Mouse (Mus musculus): ENCODE results near the gene Syce2. TPM values are rescaled to one million over a fixed set of nuclear protein-coding genes. Genes with fewer than 3 reads are reported as not detected.
"Not testable (repeated sequence)": the region's sequence is repeated elsewhere in the genome, so short reads cannot be mapped to it uniquely, and the experiment has no call there.

The Syce2 gene
- total and polyA plus RNA-seq, 3 experiments, result 0.54 TPM; not detected in 2

- in situ Hi-C loops (cut with MboI; ENCODE audit: low pct_ligation_motif_present, low pct_unique_long_range_greater_than_20kb, low sequenced_read_pairs), result no loop called here
- Histone ChIP-seq H3K4me3 (replicated peaks in 1 of 3; ENCODE audit: low read depth in 2 of 3, low read length in 2 of 3, poor library complexity in 1 of 3) (no peak overlapping the region), H3K4me2 (ENCODE audit: insufficient read depth, low read depth, poor library complexity, severe bottlenecking) (peak overlapping the region; percentile 29), H3K36me3 (replicated peaks in 1 of 2; ENCODE audit: control insufficient read depth in 1 of 2, insufficient read depth in 1 of 2, low read length in 1 of 2) (peaks cover 0 to 3% of the 10 kb centered on the region in 2 experiments), H3K9me3 (replicated peaks; ENCODE audit: low read length) (no peaks in the 10 kb centered on the region), H3K27me3 (replicated peaks) (no peaks in the 10 kb centered on the region), H3K79me2 (replicated peaks; ENCODE audit: control insufficient read depth, extremely low read depth, insufficient read depth, poor library complexity, severe bottlenecking) (no peaks in the 10 kb centered on the region), H3K9ac (ENCODE audit: insufficient read depth, low read depth) (no peak overlapping the region; the same call in 1 of the 2 replicates), H3K27ac (ENCODE audit: insufficient read depth, low read depth) (no peak overlapping the region), H3K4me1 (ENCODE audit: control insufficient read depth in 1 of 2, insufficient read depth in 2 of 2) (peaks cover 6 to 20% of the 10 kb centered on the region in 2 experiments)
- dilution Hi-C loops (cut with MboI; ENCODE audit: extremely low pct_ligation_motif_present, extremely low pct_unique_long_range_greater_than_20kb, low sequenced_read_pairs), result no loop called here
- TF ChIP-seq IRF4 (IDR thresholded peaks at IDR 0.05; ENCODE audit: low read depth, low read length) (no peak), CHD2 (IDR thresholded peaks at IDR 0.05; ENCODE audit: low read length) (no peak), E2F4 (IDR thresholded peaks at IDR 0.05; ENCODE audit: insufficient replicate concordance, low read depth, low read length) (no peak), ETS1 (conservative IDR thresholded peaks at IDR 0.05; ENCODE audit: low read depth, low read length) (no peak), EP300 (IDR thresholded peaks at IDR 0.05; ENCODE audit: low read length) (no peak), RCOR1 (conservative IDR thresholded peaks at IDR 0.05; ENCODE audit: low read depth, low read length) (no peak), CHD1 (IDR thresholded peaks at IDR 0.05; ENCODE audit: low read depth, low read length) (no peak)
- DNase-seq (ENCODE audit: extremely low read depth), result no peak
Measured at GRCm38 (mm10) chr8:84825636-84826035, 46.3 kb upstream of the Syce2 start.

GRCm38 (mm10) chr8:84826518-84826917 lies 45.4 kb upstream of the Syce2 start:
- H3K36me3 ChIP-seq (replicated peaks in 1 of 2; ENCODE audit: control insufficient read depth in 1 of 2, insufficient read depth in 1 of 2, low read length in 1 of 2); H3K27ac ChIP-seq (ENCODE audit: insufficient read depth, low read depth); H3K79me2 ChIP-seq (replicated peaks; ENCODE audit: control insufficient read depth, extremely low read depth, insufficient read depth, poor library complexity, severe bottlenecking); in situ Hi-C loops (cut with MboI; ENCODE audit: low pct_ligation_motif_present, low pct_unique_long_range_greater_than_20kb, low sequenced_read_pairs); H3K9ac ChIP-seq (ENCODE audit: insufficient read depth, low read depth); H3K9me3 ChIP-seq (replicated peaks; ENCODE audit: low read length); DNase-seq (ENCODE audit: extremely low read depth); dilution Hi-C loops (cut with MboI; ENCODE audit: extremely low pct_ligation_motif_present, extremely low pct_unique_long_range_greater_than_20kb, low sequenced_read_pairs); H3K4me2 ChIP-seq (ENCODE audit: insufficient read depth, low read depth, poor library complexity, severe bottlenecking); H3K4me3 ChIP-seq (replicated peaks in 1 of 3; ENCODE audit: low read depth in 2 of 3, low read length in 2 of 3, poor library complexity in 1 of 3); H3K27me3 ChIP-seq (replicated peaks): not testable (repeated sequence)
- H3K4me1 ChIP-seq (ENCODE audit: control insufficient read depth in 1 of 2, insufficient read depth in 2 of 2), result peaks cover 6 to 23% of the 10 kb centered on the region in 2 experiments

DNA sequence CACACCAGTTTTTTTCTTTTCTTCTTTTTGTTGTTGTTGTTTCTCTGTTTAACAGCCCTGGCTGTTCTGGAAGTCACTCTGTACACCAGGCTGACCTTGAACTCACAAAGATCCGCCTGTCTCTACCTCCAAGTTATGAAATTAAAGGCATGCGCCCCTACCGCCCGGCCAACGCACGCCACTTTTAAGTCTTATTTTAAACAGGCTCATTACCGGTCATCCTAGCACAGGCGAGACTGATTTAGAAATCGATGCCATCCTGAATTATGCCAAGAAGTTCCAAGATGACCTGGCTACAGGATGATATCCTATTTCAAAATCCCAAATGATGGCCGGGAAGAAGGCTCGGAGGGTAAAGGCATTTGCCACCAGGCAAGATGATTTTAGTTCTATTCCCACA lies 40.4 kb upstream of the Syce2 start, which contains the start of gene Gadd45gip1:
Gene Gadd45gip1 (plus strand): TSS at position 33 of the 400 bp plus-strand sequence.
- TF ChIP-seq ZNF384 (IDR thresholded peaks at IDR 0.05; ENCODE audit: low read depth, low read length) (no peak), POLR2A (IDR thresholded peaks at IDR 0.05; ENCODE audit: low read depth, low read length) (no peak), MAX (IDR thresholded peaks at IDR 0.05; ENCODE audit: low read length) (no peak), ETS1 (conservative IDR thresholded peaks at IDR 0.05; ENCODE audit: low read depth, low read length) (no peak), IRF4 (IDR thresholded peaks at IDR 0.05; ENCODE audit: low read depth, low read length) (no peak), CTCF (conservative IDR thresholded peaks at IDR 0.05 in 1 of 2, IDR thresholded peaks at IDR 0.05 in 1 of 2; ENCODE audit: low read depth in 2 of 2, low read length in 2 of 2) (peak in 1 of 2 experiments; percentile 65; a peak in 2 of 4 replicates), KAT2A (IDR thresholded peaks at IDR 0.05; ENCODE audit: insufficient replicate concordance, low read length) (no peak), SIN3A (IDR thresholded peaks at IDR 0.05; ENCODE audit: low read length) (no peak), MXI1 (IDR thresholded peaks at IDR 0.05; ENCODE audit: low read depth, low read length) (no peak), E2F4 (IDR thresholded peaks at IDR 0.05; ENCODE audit: insufficient replicate concordance, low read depth, low read length) (no peak), HCFC1 (IDR thresholded peaks at IDR 0.05; ENCODE audit: low read depth, low read length) (no peak), ZC3H11A (IDR thresholded peaks at IDR 0.05; ENCODE audit: low read depth, low read length) (no peak), JUND (conservative IDR thresholded peaks at IDR 0.05; ENCODE audit: low read depth, low read length) (0 out of 2 replicates have a peak, but pooled peaks have one; percentile 19), TBP (conservative IDR thresholded peaks at IDR 0.05; ENCODE audit: low read depth, low read length) (peak; percentile 74), MEF2A (IDR thresholded peaks at IDR 0.05; ENCODE audit: borderline replicate concordance, low read depth, low read length) (no peak), TCF12 (IDR thresholded peaks at IDR 0.05; ENCODE audit: low read depth, low read length) (0 out of 2 replicates have a peak, but pooled peaks have one; percentile 15), GABPA (IDR thresholded peaks at IDR 0.05; ENCODE audit: insufficient replicate concordance, low read depth, low read length) (no peak), RAD21 (IDR thresholded peaks at IDR 0.05; ENCODE audit: low read depth, low read length) (no peak), MAZ (IDR thresholded peaks at IDR 0.05; ENCODE audit: low read depth, low read length) (no peak), NRF1 (IDR thresholded peaks at IDR 0.05; ENCODE audit: low read depth, low read length) (0 out of 2 replicates have a peak, but pooled peaks have one; percentile 10)
- dilution Hi-C loops (cut with MboI; ENCODE audit: extremely low pct_ligation_motif_present, extremely low pct_unique_long_range_greater_than_20kb, low sequenced_read_pairs) (no loop called here), in situ Hi-C loops (cut with MboI; ENCODE audit: low pct_ligation_motif_present, low pct_unique_long_range_greater_than_20kb, low sequenced_read_pairs) (no loop called here)
- Histone ChIP-seq H3K9ac (ENCODE audit: insufficient read depth, low read depth) (peak within 1 kb of the TSS; percentile 82), H3K79me2 (replicated peaks; ENCODE audit: control insufficient read depth, extremely low read depth, insufficient read depth, poor library complexity, severe bottlenecking) (peaks cover 23% of the 10 kb centered on the region), H3K4me2 (ENCODE audit: insufficient read depth, low read depth, poor library complexity, severe bottlenecking) (peak within 1 kb of the TSS; percentile 69), H3K27me3 (replicated peaks) (no peaks in the 10 kb centered on the region), H3K27ac (ENCODE audit: insufficient read depth, low read depth) (peak within 1 kb of the TSS; percentile 52), H3K9me3 (replicated peaks; ENCODE audit: low read length) (no peaks in the 10 kb centered on the region), H3K36me3 (replicated peaks in 1 of 2; ENCODE audit: control insufficient read depth in 1 of 2, insufficient read depth in 1 of 2, low read length in 1 of 2) (peaks cover 25 to 34% of the 10 kb centered on the region in 2 experiments), H3K4me1 (ENCODE audit: control insufficient read depth in 1 of 2, insufficient read depth in 2 of 2) (peaks cover 2 to 39% of the 10 kb centered on the region in 2 experiments; a peak in 2 of 4 replicates), H3K4me3 (replicated peaks in 1 of 3; ENCODE audit: low read depth in 2 of 3, low read length in 2 of 3, poor library complexity in 1 of 3) (peak within 1 kb of the TSS; percentile 86 to 98 (median 89))
- DNase-seq (ENCODE audit: extremely low read depth), result peak; percentile 81

All from CH12.LX (cell line).